Mouse (Mus musculus): ENCODE data around the gene Maml2. TPM values are rescaled to one million over a fixed set of nuclear protein-coding genes. Genes with fewer than 3 reads are reported as not detected.
A peak's percentile ranks its signal among the peaks of the same experiment; 100 is the strongest.

The Maml2 gene
- 6.3 and 7.2 TPM in 2 replicates for polyA plus RNA-seq (2014; fragmentation: Nextera tagmentation; extraction: Ambion mirVana)

DNA sequence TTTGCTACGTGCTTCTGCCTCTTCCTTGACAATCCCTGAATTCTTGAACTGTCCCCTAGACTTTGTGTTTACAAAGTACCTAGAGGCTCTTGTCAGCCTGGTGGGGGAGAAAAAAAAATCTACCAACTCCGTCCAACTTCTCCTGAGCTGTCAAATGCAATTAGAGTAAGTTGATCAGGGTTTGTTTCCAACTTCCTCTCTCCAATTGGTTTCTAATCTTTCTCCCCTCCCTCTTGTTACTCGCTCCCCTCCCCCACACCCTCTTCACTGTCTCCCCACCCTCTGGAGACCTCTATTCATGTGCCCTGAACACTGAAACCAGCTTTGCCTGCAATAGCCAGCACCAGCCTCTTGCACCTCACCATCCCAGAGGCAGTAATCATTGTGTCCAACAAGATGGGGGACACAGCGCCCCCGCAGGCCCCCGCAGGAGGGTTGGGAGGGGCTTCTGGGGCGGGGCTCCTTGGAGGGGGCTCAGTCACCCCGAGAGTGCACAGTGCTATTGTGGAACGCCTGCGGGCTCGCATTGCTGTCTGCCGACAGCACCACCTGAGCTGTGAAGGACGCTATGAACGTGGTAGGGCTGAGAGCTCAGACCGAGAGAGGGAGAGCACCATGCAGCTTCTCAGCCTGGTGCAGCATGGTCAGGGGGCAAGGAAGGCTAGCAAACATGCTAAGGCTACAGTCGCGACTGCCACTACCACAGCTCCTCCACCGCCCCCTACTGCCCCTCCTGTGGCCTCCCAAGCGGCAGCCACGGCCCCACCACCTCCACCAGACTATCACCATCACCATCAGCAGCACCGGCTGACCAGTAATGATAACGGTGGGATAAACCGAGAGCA lies at the start of gene Maml2:
Gene Maml2, plus strand, starts transcription at position 290 of the 845 bp plus-strand sequence.
- H3K4me2 ChIP-seq (ENCODE audit: low read length) = peak within 1 kb of the TSS; percentile 69
- H3K4me1 ChIP-seq (ENCODE audit: control insufficient read depth, insufficient read depth, low read length) = peaks cover 41% of the 10 kb centered on the region
- H3K36me3 ChIP-seq (ENCODE audit: control insufficient read depth, insufficient read depth, low read length) = no peaks in the 10 kb centered on the region
- ATAC-seq (peak; percentile 69), DNase-seq (ENCODE audit: low spot score) (peak; percentile 84)
- H3K27ac ChIP-seq (ENCODE audit: low read depth, low read length) = peak within 1 kb of the TSS; percentile 76
- H3K4me3 ChIP-seq (ENCODE audit: low read depth, low read length) = peak within 1 kb of the TSS; percentile 53
- H3K9ac ChIP-seq (ENCODE audit: low read length) = peak within 1 kb of the TSS; percentile 66
- no peaks in the 10 kb centered on the region for H3K27me3 ChIP-seq (replicated peaks; ENCODE audit: control insufficient read depth, insufficient read depth, low read length)
- WGBS = under 1% methylated on average over 23 of the region's 23 CpGs
- H3K9me3 ChIP-seq (replicated peaks; ENCODE audit: control insufficient read depth, low read length) = no peaks in the 10 kb centered on the region

DNA sequence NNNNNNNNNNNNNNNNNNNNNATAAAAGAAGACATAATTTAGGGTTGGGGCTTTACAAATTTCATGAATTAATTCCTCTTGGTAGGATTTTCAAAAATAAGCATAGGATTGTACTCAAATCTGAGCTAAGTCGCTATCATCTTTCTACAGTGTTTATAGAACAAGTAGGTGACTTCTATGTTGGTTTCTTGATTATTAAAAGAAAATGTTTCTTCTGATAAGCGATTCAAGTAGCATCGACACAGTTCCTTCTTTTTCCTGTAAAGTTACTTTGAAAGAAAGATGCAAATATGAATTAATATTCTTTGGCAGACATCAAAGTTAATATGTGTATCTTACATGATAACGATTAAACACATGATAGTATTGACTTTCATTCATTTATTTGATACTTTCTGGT lies 49.7 kb upstream of the Maml2 start:
- H3K36me3 ChIP-seq (ENCODE audit: control insufficient read depth, insufficient read depth, low read length) = peaks cover 4% of the 10 kb centered on the region; the same call in 1 of the 2 replicates
- ATAC-seq = no peak
- no peak overlapping the region for H3K4me2 ChIP-seq (ENCODE audit: low read length)
- H3K4me1 ChIP-seq (ENCODE audit: control insufficient read depth, insufficient read depth, low read length) = peaks cover 16% of the 10 kb centered on the region
- no peak overlapping the region for H3K9ac ChIP-seq (ENCODE audit: low read length)
- no peak overlapping the region for H3K27ac ChIP-seq (ENCODE audit: low read depth, low read length)
- no peaks in the 10 kb centered on the region for H3K9me3 ChIP-seq (replicated peaks; ENCODE audit: control insufficient read depth, low read length)
- no peak for DNase-seq (ENCODE audit: low spot score)
- no peak overlapping the region for H3K4me3 ChIP-seq (ENCODE audit: low read depth, low read length)
- WGBS = 95% methylated on average over 4 of the region's 4 CpGs
- H3K27me3 ChIP-seq (replicated peaks; ENCODE audit: control insufficient read depth, insufficient read depth, low read length) = no peaks in the 10 kb centered on the region

DNA sequence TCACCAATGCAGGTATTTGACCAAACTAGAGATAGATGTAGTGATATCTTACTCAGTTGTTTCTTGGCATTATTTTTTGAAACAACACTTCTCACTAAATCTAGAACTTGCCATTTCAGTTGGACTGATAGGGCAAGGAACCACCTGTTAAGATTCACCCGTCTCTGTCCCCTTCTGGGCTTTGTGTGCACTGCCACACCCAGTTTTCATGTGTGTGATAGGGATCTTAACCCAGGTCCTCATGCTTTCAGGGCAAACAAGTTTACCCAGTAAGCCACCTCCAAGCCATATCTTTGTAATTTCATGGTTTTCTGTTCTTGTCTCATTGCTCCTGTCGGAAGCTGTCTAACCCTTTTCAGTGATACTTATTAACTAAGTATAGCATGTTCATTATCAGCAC lies 46.5 kb upstream of the Maml2 start:
- WGBS = 90% methylated on average over 2 of the region's 2 CpGs
- H3K4me2 ChIP-seq (ENCODE audit: low read length) = no peak overlapping the region
- no peaks in the 10 kb centered on the region for H3K27me3 ChIP-seq (replicated peaks; ENCODE audit: control insufficient read depth, insufficient read depth, low read length)
- no peak overlapping the region for H3K9ac ChIP-seq (ENCODE audit: low read length)
- H3K36me3 ChIP-seq (ENCODE audit: control insufficient read depth, insufficient read depth, low read length) = peaks cover 4% of the 10 kb centered on the region; the same call in 1 of the 2 replicates
- peaks cover 4% of the 10 kb centered on the region; the same call in 1 of the 2 replicates for H3K4me1 ChIP-seq (ENCODE audit: control insufficient read depth, insufficient read depth, low read length)
- no peak for DNase-seq (ENCODE audit: low spot score)
- no peak for ATAC-seq
- H3K9me3 ChIP-seq (replicated peaks; ENCODE audit: control insufficient read depth, low read length) = no peaks in the 10 kb centered on the region
- no peak overlapping the region for H3K4me3 ChIP-seq (ENCODE audit: low read depth, low read length)
- no peak overlapping the region for H3K27ac ChIP-seq (ENCODE audit: low read depth, low read length)

DNA sequence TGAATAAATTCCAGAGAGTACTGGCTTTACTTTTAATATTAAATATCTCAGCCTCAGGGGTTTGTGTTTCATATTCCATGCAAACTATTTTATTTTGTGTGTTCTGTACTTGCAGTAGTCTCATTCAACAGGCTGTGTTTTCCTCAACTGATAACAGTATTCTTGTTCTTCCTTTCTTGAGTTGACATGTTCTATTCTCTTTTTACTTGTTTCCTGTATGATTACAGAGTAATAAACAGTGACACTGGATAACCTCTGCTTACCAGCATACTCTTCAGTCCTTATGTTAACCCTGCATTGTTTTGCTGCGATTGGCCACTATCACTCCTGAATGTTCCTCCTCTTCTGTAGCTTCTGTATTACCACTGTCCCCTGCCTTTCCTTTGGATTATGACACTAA lies 41.0 kb upstream of the Maml2 start:
- H3K36me3 ChIP-seq (ENCODE audit: control insufficient read depth, insufficient read depth, low read length) = peaks cover 4% of the 10 kb centered on the region; the same call in 1 of the 2 replicates
- no peak overlapping the region for H3K9ac ChIP-seq (ENCODE audit: low read length)
- DNase-seq (ENCODE audit: low spot score) (no peak), ATAC-seq (no peak)
- no peaks in the 10 kb centered on the region for H3K9me3 ChIP-seq (replicated peaks; ENCODE audit: control insufficient read depth, low read length)
- no peaks in the 10 kb centered on the region for H3K4me1 ChIP-seq (ENCODE audit: control insufficient read depth, insufficient read depth, low read length)
- H3K4me3 ChIP-seq (ENCODE audit: low read depth, low read length) = no peak overlapping the region
- H3K4me2 ChIP-seq (ENCODE audit: low read length) = no peak overlapping the region
- no peak overlapping the region for H3K27ac ChIP-seq (ENCODE audit: low read depth, low read length)
- H3K27me3 ChIP-seq (replicated peaks; ENCODE audit: control insufficient read depth, insufficient read depth, low read length) = no peaks in the 10 kb centered on the region
- 98% methylated on average over 1 of the region's 1 CpGs for WGBS

DNA sequence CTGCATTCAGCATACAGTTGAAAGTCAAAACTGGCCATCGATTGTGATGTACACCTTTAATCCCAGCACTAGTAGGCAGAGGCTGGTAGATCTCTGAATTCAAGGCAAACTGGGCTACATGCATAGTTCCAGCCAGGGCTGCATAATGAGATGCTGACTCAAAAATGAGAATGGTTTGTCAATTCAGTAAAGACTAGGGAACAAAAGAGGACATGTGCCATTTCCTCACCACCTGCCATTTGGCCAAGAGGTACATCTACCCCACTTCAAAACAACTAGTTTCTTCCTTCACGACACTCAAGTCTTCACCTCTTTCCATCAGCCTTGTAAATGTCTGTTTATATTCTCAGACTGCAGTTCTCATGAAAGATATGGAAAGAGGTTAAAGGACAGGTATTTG lies 39.6 kb upstream of the Maml2 start:
- H3K9me3 ChIP-seq (replicated peaks; ENCODE audit: control insufficient read depth, low read length) = no peaks in the 10 kb centered on the region
- ATAC-seq (no peak), DNase-seq (ENCODE audit: low spot score) (no peak)
- H3K27me3 ChIP-seq (replicated peaks; ENCODE audit: control insufficient read depth, insufficient read depth, low read length) = no peaks in the 10 kb centered on the region
- H3K4me1 ChIP-seq (ENCODE audit: control insufficient read depth, insufficient read depth, low read length) = no peaks in the 10 kb centered on the region
- no peaks in the 10 kb centered on the region for H3K36me3 ChIP-seq (ENCODE audit: control insufficient read depth, insufficient read depth, low read length)
- H3K4me3 ChIP-seq (ENCODE audit: low read depth, low read length) = no peak overlapping the region
- no peak overlapping the region for H3K27ac ChIP-seq (ENCODE audit: low read depth, low read length)
- no peak overlapping the region for H3K4me2 ChIP-seq (ENCODE audit: low read length)
- H3K9ac ChIP-seq (ENCODE audit: low read length) = no peak overlapping the region
- 93% methylated on average over 2 of the region's 2 CpGs for WGBS

- H3K27me3 ChIP-seq (replicated peaks; ENCODE audit: control insufficient read depth, insufficient read depth, low read length) = no peaks in the 10 kb centered on the region
- no peak for DNase-seq (ENCODE audit: low spot score)
- H3K4me1 ChIP-seq (ENCODE audit: control insufficient read depth, insufficient read depth, low read length) = no peaks in the 10 kb centered on the region
- H3K9me3 ChIP-seq (replicated peaks; ENCODE audit: control insufficient read depth, low read length) = no peaks in the 10 kb centered on the region
- H3K9ac ChIP-seq (ENCODE audit: low read length) = no peak overlapping the region
- no peak overlapping the region for H3K4me3 ChIP-seq (ENCODE audit: low read depth, low read length)
- no peaks in the 10 kb centered on the region for H3K36me3 ChIP-seq (ENCODE audit: control insufficient read depth, insufficient read depth, low read length)
- no peak overlapping the region for H3K4me2 ChIP-seq (ENCODE audit: low read length)
- no peak overlapping the region for H3K27ac ChIP-seq (ENCODE audit: low read depth, low read length)
- WGBS = 88% methylated on average over 3 of the region's 3 CpGs
- ATAC-seq = no peak
These were observed 36.8 kb upstream of the Maml2 start for GRCm38 (mm10) chr9:13260980-13261379.

DNA sequence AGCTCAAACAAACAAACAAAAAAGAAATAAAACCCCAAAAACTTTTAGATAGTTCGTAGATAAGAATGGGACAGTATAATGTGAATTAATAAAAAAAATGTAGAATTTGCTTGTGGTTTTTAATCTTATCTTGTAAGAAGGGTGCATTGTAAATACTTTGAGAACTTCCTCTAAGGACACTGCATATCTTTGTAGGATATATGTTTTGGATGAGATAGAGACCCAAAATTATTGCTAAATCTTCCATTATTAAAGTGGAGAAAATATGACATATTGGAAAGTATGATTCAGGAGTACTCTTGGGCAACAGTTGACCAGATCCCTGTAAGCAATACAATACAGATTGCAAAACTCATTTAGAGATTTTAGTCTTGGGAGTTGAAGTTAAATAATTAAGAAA lies 24.5 kb upstream of the Maml2 start:
- ATAC-seq (no peak), DNase-seq (ENCODE audit: low spot score) (no peak)
- H3K9me3 ChIP-seq (replicated peaks; ENCODE audit: control insufficient read depth, low read length) = no peaks in the 10 kb centered on the region
- WGBS = 94% methylated on average over 1 of the region's 1 CpGs
- no peak overlapping the region for H3K4me2 ChIP-seq (ENCODE audit: low read length)
- H3K9ac ChIP-seq (ENCODE audit: low read length) = no peak overlapping the region
- H3K4me3 ChIP-seq (ENCODE audit: low read depth, low read length) = no peak overlapping the region
- H3K36me3 ChIP-seq (ENCODE audit: control insufficient read depth, insufficient read depth, low read length) = no peaks in the 10 kb centered on the region
- no peaks in the 10 kb centered on the region for H3K4me1 ChIP-seq (ENCODE audit: control insufficient read depth, insufficient read depth, low read length)
- H3K27ac ChIP-seq (ENCODE audit: low read depth, low read length) = no peak overlapping the region
- H3K27me3 ChIP-seq (replicated peaks; ENCODE audit: control insufficient read depth, insufficient read depth, low read length) = no peaks in the 10 kb centered on the region

GRCm38 (mm10) chr9:13287482-13287881 lies 10.3 kb upstream of the Maml2 start:
- H3K27me3 ChIP-seq (replicated peaks; ENCODE audit: control insufficient read depth, insufficient read depth, low read length) = no peaks in the 10 kb centered on the region
- 79% methylated on average over 2 of the region's 2 CpGs for WGBS
- no peaks in the 10 kb centered on the region for H3K4me1 ChIP-seq (ENCODE audit: control insufficient read depth, insufficient read depth, low read length)
- H3K36me3 ChIP-seq (ENCODE audit: control insufficient read depth, insufficient read depth, low read length) = no peaks in the 10 kb centered on the region
- no peak for ATAC-seq
- H3K9me3 ChIP-seq (replicated peaks; ENCODE audit: control insufficient read depth, low read length) = no peaks in the 10 kb centered on the region
- no peak overlapping the region for H3K4me2 ChIP-seq (ENCODE audit: low read length)
- no peak overlapping the region for H3K4me3 ChIP-seq (ENCODE audit: low read depth, low read length)
- H3K27ac ChIP-seq (ENCODE audit: low read depth, low read length) = no peak overlapping the region
- DNase-seq (ENCODE audit: low spot score) = no peak
- H3K9ac ChIP-seq (ENCODE audit: low read length) = no peak overlapping the region
